Mouse (Mus musculus): ENCODE measurements around the gene Ap4b1.
"Not testable (repeated sequence)": the region's sequence is repeated elsewhere in the genome, so short reads cannot be mapped to it uniquely, and the experiment has no call there.

Ap4b1 gene

DNA sequence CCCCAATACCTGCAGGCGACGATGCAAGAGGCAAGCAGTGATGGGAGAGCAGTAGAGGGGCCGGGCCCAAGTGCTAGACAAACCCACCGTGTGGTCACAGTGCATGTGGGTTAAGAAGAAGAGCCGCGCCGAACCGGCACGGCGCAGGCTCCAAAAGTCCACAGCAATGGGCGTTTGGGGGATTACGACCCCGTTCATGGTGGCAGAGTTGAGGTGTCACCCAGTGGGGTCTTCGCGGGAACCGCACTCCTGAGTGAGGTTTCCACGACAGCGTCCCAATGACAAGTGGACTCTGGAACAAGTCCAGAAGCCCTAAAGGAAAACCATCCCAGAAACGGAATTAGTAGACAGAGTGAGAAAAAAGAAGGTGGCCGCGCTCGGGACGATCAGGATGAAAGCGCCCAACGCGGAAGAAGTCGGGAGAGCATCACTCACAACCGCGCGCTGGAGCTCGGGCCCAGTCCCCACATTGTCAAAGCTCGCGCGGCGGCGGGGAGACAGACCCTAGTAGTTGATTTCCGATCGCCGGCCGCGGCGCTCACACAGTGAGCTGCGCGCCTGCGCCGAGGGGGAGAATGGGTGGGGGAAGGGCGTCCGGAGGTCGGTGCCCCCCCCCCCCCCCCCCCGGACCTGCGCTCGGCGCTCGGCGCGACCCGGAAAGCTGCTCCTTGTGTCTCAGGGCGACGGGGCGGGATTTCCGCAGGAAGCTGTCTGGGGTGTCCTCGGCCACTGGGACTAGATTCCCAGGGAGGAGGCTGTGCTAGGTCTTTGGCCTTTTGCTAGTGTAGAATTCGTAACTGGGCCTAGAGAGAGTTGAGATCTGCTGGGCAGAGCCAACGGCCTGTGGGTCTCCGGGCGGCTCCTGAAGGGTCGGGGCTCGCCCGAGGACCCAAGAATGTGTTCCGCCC lies at the start of gene Ap4b1, which contains the start of the genes Dclre1b and Gm43064:
TSS of gene Ap4b1 (plus strand) at position 630 of the 908 bp plus-strand sequence.
TSS of gene Dclre1b (minus strand) at position 554 of the 908 bp plus-strand sequence.
TSS of gene Gm43064 (plus strand) at position 683 of the 908 bp plus-strand sequence.
- peak; percentile 95 for DNase-seq (ENCODE audit: low spot score)

- no peak for DNase-seq (ENCODE audit: low spot score)
Measured at GRCm38 (mm10) chr3:103766789-103767188, 42.5 kb upstream of the Ap4b1 start.

GRCm38 (mm10) chr3:103771531-103772130 lies 37.7 kb upstream of the Ap4b1 start:
- peak; percentile 96 for DNase-seq (ENCODE audit: low spot score)

GRCm38 (mm10) chr3:103772846-103773245 lies 36.5 kb upstream of the Ap4b1 start:
- DNase-seq (ENCODE audit: low spot score): no peak

- DNase-seq (ENCODE audit: low spot score): no peak
Measured at GRCm38 (mm10) chr3:103773508-103773907, 35.8 kb upstream of the Ap4b1 start.

GRCm38 (mm10) chr3:103774009-103774408 lies 35.3 kb upstream of the Ap4b1 start:
- no peak for DNase-seq (ENCODE audit: low spot score)

GRCm38 (mm10) chr3:103777940-103778339 lies 31.4 kb upstream of the Ap4b1 start:
- DNase-seq (ENCODE audit: low spot score): no peak

DNA sequence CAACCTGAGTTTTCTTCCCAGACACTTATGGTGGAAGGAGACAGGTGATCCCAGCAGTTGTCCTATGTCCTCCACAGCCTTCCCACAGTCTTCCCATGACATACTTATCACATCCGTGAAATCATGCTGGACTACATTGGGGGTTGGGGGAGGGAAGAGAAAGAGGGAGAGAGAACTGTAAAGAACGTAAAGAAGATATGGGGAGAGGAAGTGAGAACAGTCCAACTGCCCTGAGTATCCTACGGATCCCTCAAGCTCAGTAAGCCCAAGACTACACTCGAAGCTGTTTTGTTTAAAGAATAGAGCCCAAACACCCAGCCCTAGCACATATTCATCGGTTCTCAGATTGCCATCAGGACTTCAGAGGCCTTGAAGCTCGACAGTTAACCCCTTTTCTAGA lies 30.7 kb upstream of the Ap4b1 start:
- no peak for DNase-seq (ENCODE audit: low spot score)

GRCm38 (mm10) chr3:103779183-103779582 lies 30.1 kb upstream of the Ap4b1 start:
- no peak for DNase-seq (ENCODE audit: low spot score)

- no peak for DNase-seq (ENCODE audit: low spot score)
Measured at GRCm38 (mm10) chr3:103780271-103780670, 29.0 kb upstream of the Ap4b1 start.

GRCm38 (mm10) chr3:103780777-103781176 lies 28.5 kb upstream of the Ap4b1 start:
- DNase-seq (ENCODE audit: low spot score): no peak

GRCm38 (mm10) chr3:103782844-103783609 lies 26.3 kb upstream of the Ap4b1 start:
- DNase-seq (ENCODE audit: low spot score): no peak

DNA sequence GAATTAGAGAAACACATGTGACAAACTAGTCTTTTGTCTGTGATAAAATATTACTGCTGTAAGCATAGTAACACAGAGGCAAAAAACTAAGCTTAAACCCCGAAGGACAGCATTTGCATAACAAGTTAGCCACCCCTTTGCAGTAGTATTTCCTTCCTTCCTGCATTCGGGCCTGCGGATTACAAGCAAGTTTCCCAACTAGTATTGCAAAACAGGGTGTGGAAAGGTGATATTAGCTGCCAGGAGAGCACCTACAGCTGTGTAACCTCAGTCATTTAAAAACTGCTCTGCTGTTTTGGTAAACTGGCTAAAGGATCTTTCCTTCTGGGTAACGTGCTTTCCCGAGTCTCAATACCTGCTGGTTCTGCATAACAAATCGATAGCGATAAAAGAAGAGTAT lies 22.1 kb upstream of the Ap4b1 start:
- DNase-seq (ENCODE audit: low spot score): peak; percentile 62

GRCm38 (mm10) chr3:103789096-103789495 lies 20.2 kb upstream of the Ap4b1 start:
- no peak for DNase-seq (ENCODE audit: low spot score)

DNA sequence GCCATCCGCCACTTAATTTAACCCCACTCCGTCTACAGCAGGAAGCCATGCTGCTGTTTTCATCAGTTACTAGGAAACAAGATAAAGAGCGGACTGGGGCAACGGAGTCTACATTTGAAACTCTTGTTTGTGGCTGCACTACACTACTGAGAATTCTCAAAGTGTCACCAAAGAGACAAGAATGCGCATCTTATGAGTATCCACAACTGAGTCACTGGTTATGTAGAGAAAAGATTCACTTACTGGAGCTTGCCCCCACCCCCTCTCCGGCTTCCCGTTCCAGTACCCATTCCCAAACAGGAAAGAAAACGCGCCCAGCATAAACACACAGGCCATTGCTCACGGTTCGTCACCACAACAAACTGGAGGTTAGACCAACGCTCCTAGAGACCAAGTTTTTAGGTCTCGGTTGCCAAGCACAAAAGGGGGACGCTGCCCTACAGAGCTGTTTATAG lies 19.4 kb upstream of the Ap4b1 start:
- DNase-seq (ENCODE audit: low spot score): peak; percentile 80

DNA sequence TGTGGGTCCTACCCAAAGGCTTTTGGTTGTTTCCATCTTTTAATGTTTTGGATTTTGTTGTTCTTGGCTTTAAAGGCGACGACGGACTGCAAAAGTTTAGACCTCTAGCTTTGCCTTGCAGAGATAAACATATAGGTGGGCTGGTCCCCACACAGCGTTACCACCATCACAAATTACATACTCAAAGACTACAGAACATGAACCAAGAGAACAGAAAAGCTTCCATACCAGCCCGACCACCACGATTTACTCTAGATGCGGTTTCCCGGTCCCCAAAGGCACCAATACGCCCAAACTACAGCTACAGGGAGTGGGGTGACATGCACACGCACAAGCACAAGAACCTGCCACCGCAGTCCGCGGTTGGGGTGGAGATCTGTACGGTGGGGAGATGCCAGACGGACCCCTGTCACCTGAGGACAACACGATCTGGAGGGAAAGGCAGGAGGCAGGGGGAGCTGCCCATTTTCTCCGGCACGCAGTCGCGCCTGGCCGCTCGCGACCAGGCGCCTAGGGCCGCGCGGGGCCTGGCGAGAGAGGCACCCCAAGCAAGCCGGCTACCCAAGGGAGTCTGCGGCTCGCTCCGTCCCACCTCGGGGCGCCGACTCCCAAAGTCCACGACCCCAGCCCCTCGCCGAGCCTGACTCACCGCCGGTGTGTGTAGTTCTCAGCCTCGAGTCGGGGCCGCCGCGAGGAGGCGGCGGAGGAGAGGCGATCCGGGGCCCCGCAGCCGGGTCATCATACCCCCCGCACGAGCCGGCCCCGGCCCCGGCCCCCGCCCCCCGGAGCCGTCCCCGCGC lies 18.8 kb upstream of the Ap4b1 start:
- DNase-seq (ENCODE audit: low spot score): peak; percentile 58

GRCm38 (mm10) chr3:103791230-103792110 lies 17.9 kb upstream of the Ap4b1 start, which contains the start of gene Hipk1:
Gene Hipk1, minus strand, starts transcription at chr3:103791563.
- peak; percentile 88 for DNase-seq (ENCODE audit: low spot score)

GRCm38 (mm10) chr3:103792111-103792406 lies 17.3 kb upstream of the Ap4b1 start:
- not testable (repeated sequence) for DNase-seq (ENCODE audit: low spot score)

DNA sequence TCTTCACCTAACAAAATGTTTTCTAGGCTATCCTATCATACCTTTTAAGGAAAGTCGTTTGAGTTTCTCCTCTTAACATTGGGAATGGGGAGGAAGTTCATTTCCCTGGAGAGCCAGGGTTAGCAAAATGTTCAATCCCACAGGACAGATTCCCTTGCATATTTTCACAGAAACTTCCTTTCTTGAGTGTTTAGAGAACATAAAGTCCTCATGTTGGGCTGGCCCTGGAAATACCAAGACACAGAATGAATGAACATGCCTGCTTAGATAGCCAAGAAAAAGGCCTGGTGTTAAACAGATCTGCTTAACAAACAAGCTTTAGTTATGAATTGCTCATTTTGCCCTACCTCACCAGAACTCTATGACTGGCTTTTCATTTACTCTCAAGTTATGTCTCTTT lies 16.8 kb upstream of the Ap4b1 start:
- no peak for DNase-seq (ENCODE audit: low spot score)

DNA sequence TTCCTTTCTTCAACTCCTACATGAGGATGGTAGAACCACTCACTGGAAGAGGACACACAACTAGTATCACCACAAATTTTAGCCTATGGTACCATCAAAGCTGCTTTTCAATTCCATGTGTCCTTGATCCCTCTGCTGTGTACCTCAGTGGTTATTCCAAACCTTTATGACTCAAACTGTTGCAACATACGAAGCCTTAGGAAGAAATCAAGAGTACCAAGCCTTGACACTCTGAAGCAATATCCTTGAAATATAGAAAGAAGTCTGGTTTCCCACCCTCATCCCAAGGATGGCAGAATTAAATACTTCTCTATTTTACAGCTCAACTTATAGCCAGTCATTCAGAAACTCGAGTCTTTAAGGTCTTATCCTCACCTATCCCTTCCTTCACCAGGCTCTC lies 12.9 kb upstream of the Ap4b1 start:
- no peak for DNase-seq (ENCODE audit: low spot score)

GRCm38 (mm10) chr3:103799507-103799906 lies 9.8 kb upstream of the Ap4b1 start:
- DNase-seq (ENCODE audit: low spot score): no peak

Data from adipocyte (in vitro differentiated cells).